Mouse (Mus musculus) CH12.LX (cell line): ENCODE measurements around the gene Atp7b.

Source experiments
- CHD1 ChIP-seq: IDR thresholded peaks from 2 replicates; pipeline ENCODE4 v1.6.1; 2012; ENCODE audit warnings: low read depth, low read length, improper control_type of control experiment, inconsistent platforms
- CTCF ChIP-seq, 2 experiments: IDR thresholded peaks in 1 of 2; conservative IDR thresholded peaks in 1 of 2; 2 replicates each; pipeline ENCODE4 v1.5.1; 2011 to 2012; ENCODE audit warnings: low read depth in 2 of 2, low read length in 2 of 2, improper control_type of control experiment in 1 of 2, inconsistent platforms in 1 of 2, mild to moderate bottlenecking in 1 of 2, moderate library complexity in 1 of 2
- JUND ChIP-seq: conservative IDR thresholded peaks from 2 replicates; pipeline ENCODE4 v1.6.1; 2011; ENCODE audit warnings: low read depth, low read length, improper control_type of control experiment
- KAT2A ChIP-seq: IDR thresholded peaks from 2 replicates; pipeline ENCODE4 v1.6.1; 2012; ENCODE audit warnings: low read length, improper control_type of control experiment, inconsistent platforms; ENCODE audit not compliant: insufficient replicate concordance
- MAZ ChIP-seq: IDR thresholded peaks from 2 replicates; pipeline ENCODE4 v1.6.1; 2012; ENCODE audit warnings: low read depth, mild to moderate bottlenecking, inconsistent platforms, low read length, improper control_type of control experiment, moderate library complexity
- MYC ChIP-seq: IDR thresholded peaks from 2 replicates; pipeline ENCODE4 v1.6.1; 2011; ENCODE audit warnings: low read depth, mild to moderate bottlenecking, improper control_type of control experiment, low read length
- POLR2A ChIP-seq: IDR thresholded peaks from 2 replicates; pipeline ENCODE4 v1.6.1; 2011; ENCODE audit warnings: low read depth, mild to moderate bottlenecking, improper control_type of control experiment, low read length
- SIN3A ChIP-seq: IDR thresholded peaks from 2 replicates; pipeline ENCODE4 v1.6.1; 2012; ENCODE audit warnings: low read length, improper control_type of control experiment, inconsistent platforms
- SMC3 ChIP-seq: IDR thresholded peaks from 2 replicates; pipeline ENCODE4 v1.6.1; 2011; ENCODE audit warnings: low read depth, low read length, improper control_type of control experiment
- TCF12 ChIP-seq: IDR thresholded peaks from 2 replicates; pipeline ENCODE4 v1.6.1; 2014; ENCODE audit warnings: low read depth, mild to moderate bottlenecking, inconsistent platforms, low read length, improper control_type of control experiment
- UBTF ChIP-seq: IDR thresholded peaks from 2 replicates; pipeline ENCODE4 v1.6.1; 2012; ENCODE audit warnings: low read depth, mild to moderate bottlenecking, inconsistent platforms, low read length, improper control_type of control experiment, moderate library complexity
- ZC3H11A ChIP-seq: IDR thresholded peaks from 2 replicates; pipeline ENCODE4 v1.6.1; 2012; ENCODE audit warnings: low read depth, mild to moderate bottlenecking, inconsistent platforms, low read length, improper control_type of control experiment

GRCm38 (mm10) chr8:22058368-22058767 is 1.7 kb downstream of the Atp7b start:
- TF ChIP-seq MAZ (no peak), CTCF (conservative IDR thresholded peaks at IDR 0.05 in 1 of 2, IDR thresholded peaks at IDR 0.05 in 1 of 2; ENCODE audit: low read depth in 2 of 2, low read length in 2 of 2) (no peak), CHD1 (no peak), ZC3H11A (no peak), KAT2A (no peak), JUND (no peak), MYC (no peak), POLR2A (no peak), SMC3 (no peak), SIN3A (no peak), TCF12 (no peak), UBTF (no peak)
